Mouse (Mus musculus): Measurements from ENCODE around the gene Trim42. TPM values are rescaled to one million over a fixed set of nuclear protein-coding genes. Genes with fewer than 3 reads are reported as not detected.

The Trim42 gene
- not detected for total RNA-seq (2023)

GRCm38 (mm10) chr9:97369591-97369990, at the start of gene Trim42:
Gene Trim42, minus strand, starts transcription at chr9:97369958.

